ENCODE assay signal across 19 mouse cellular contexts in genomic region chr3:88563442-88563841, GRCm38 (mm10). TPM values are rescaled to one million over a fixed set of nuclear protein-coding genes. Genes with fewer than 3 reads are reported as not detected.
DNase-seq lines count a peak whose midpoint lies in the region; ATAC-seq and TF ChIP-seq lines count a peak whose summit lies in the region.
"Had no signal": no experiment of that assay in that cellular context is flagged by ENCODE, and none has a peak within 500 bp of the region (broad histone marks: within the 10 kb centered on the region; RNA-seq: fewer than 3 reads in every experiment).

No protein-coding gene starts in this region.

- no peaks in the 10 kb centered on the region for H3K9me3 ChIP-seq in kidney, postnatal 0 days (replicated peaks; ENCODE audit: low read length)
- no peaks in the 10 kb centered on the region for H3K9me3 ChIP-seq in midbrain, postnatal 0 days (ENCODE audit: low read length)
- H3K9me3 ChIP-seq in midbrain, embryonic 13.5 days: no peaks in the 10 kb centered on the region
- no peaks in the 10 kb centered on the region for H3K9me3 ChIP-seq in hindbrain, embryonic 10.5 days
- H3K9me3 ChIP-seq in neural tube, embryonic 15.5 days (replicated peaks): no peaks in the 10 kb centered on the region
- H3K9me3 ChIP-seq: embryonic facial prominence, embryonic 12.5 days; liver, embryonic 12.5 days; midbrain, embryonic 12.5 days; neural tube, embryonic 12.5 days had no signal

- no peak overlapping the region for H3K4me2 ChIP-seq in kidney, postnatal 0 days (ENCODE audit: low read length)
- no peak overlapping the region for H3K4me2 ChIP-seq in midbrain, postnatal 0 days (ENCODE audit: low read depth, low read length, poor library complexity, severe bottlenecking)
- H3K4me2 ChIP-seq in midbrain, embryonic 13.5 days (replicated peaks): no peak overlapping the region
- no peak overlapping the region for H3K4me2 ChIP-seq in neural tube, embryonic 15.5 days
- H3K4me2 ChIP-seq: embryonic facial prominence, embryonic 12.5 days; liver, embryonic 12.5 days; midbrain, embryonic 12.5 days; neural tube, embryonic 12.5 days had no signal

- no peak overlapping the region for H3K4me3 ChIP-seq in kidney, postnatal 0 days (replicated peaks; ENCODE audit: low read depth, low read length)
- no peak overlapping the region for H3K4me3 ChIP-seq in midbrain, postnatal 0 days (ENCODE audit: low read depth, low read length)
- no peak overlapping the region for H3K4me3 ChIP-seq in midbrain, embryonic 13.5 days (replicated peaks)
- no peak overlapping the region for H3K4me3 ChIP-seq in hindbrain, embryonic 10.5 days
- H3K4me3 ChIP-seq in neural tube, embryonic 15.5 days (replicated peaks): no peak overlapping the region
- H3K4me3 ChIP-seq: embryonic facial prominence, embryonic 12.5 days; heart, adult 2 months; liver, embryonic 12.5 days; midbrain, embryonic 12.5 days; neural tube, embryonic 12.5 days had no signal

- no peak for TF ChIP-seq CTCF in kidney, postnatal 0 days (IDR thresholded peaks at IDR 0.05; ENCODE audit: low read depth)
- TF ChIP-seq CTCF in midbrain, postnatal 0 days (IDR thresholded peaks at IDR 0.05): no peak

- H3K36me3 ChIP-seq in kidney, postnatal 0 days (ENCODE audit: insufficient read depth, low read length): peaks cover 65% of the 10 kb centered on the region
- H3K36me3 ChIP-seq in midbrain, postnatal 0 days (ENCODE audit: insufficient read depth, low read length): peaks cover 73% of the 10 kb centered on the region
- peaks cover 98% of the 10 kb centered on the region for H3K36me3 ChIP-seq in midbrain, embryonic 13.5 days
- peaks cover 100% of the 10 kb centered on the region for H3K36me3 ChIP-seq in hindbrain, embryonic 10.5 days
- H3K36me3 ChIP-seq in neural tube, embryonic 15.5 days: peaks cover 95% of the 10 kb centered on the region

- WGBS in kidney, postnatal 0 days: 37% methylated on average over 4 of the region's 4 CpGs
- WGBS in midbrain, postnatal 0 days: 49% methylated on average over 4 of the region's 4 CpGs
- 64% methylated on average over 4 of the region's 4 CpGs for WGBS in midbrain, embryonic 13.5 days
- WGBS in hindbrain, embryonic 10.5 days: 76% methylated on average over 4 of the region's 4 CpGs
- 56% methylated on average over 4 of the region's 4 CpGs for WGBS in neural tube, embryonic 15.5 days

- peak; percentile 38; the same call in 1 of the 2 replicates for ATAC-seq in kidney, postnatal 0 days (replicated peaks; ENCODE audit: low FRiP score, low read depth)
- 0 out of 2 replicates have a peak, but pooled peaks have one; percentile 31 for ATAC-seq in midbrain, postnatal 0 days (ENCODE audit: low FRiP score)
- no peak for ATAC-seq in midbrain, embryonic 13.5 days
- ATAC-seq in neural tube, embryonic 15.5 days (ENCODE audit: low FRiP score): no peak
- no peak for ATAC-seq in CD4-positive, CD25-positive, alpha-beta regulatory T cell, adult 4 months
- ATAC-seq: liver, embryonic 12.5 days had no signal

- 0 out of 2 replicates have a peak overlapping the region, but pooled peaks have one; percentile 23 for H3K9ac ChIP-seq in kidney, postnatal 0 days (ENCODE audit: low read depth, low read length)
- H3K9ac ChIP-seq in midbrain, postnatal 0 days (replicated peaks; ENCODE audit: low read length, poor library complexity, severe bottlenecking): no peak overlapping the region
- H3K9ac ChIP-seq in midbrain, embryonic 13.5 days (replicated peaks): no peak overlapping the region
- H3K9ac ChIP-seq in neural tube, embryonic 15.5 days (replicated peaks): no peak overlapping the region
- H3K9ac ChIP-seq: embryonic facial prominence, embryonic 12.5 days; liver, embryonic 12.5 days; midbrain, embryonic 12.5 days; neural tube, embryonic 12.5 days had no signal

- H3K27ac ChIP-seq in kidney, postnatal 0 days: peak overlapping the region; percentile 36
- H3K27ac ChIP-seq in midbrain, postnatal 0 days (ENCODE audit: low read depth, low read length): no peak overlapping the region
- no peak overlapping the region for H3K27ac ChIP-seq in midbrain, embryonic 13.5 days
- H3K27ac ChIP-seq in hindbrain, embryonic 10.5 days: 0 out of 2 replicates have a peak overlapping the region, but pooled peaks have one; percentile 12
- H3K27ac ChIP-seq in neural tube, embryonic 15.5 days (replicated peaks): peak overlapping the region; percentile 28; the same call in 1 of the 2 replicates
- H3K27ac ChIP-seq: embryonic facial prominence, embryonic 12.5 days; heart, adult 2 months; liver, embryonic 12.5 days; midbrain, embryonic 12.5 days; neural tube, embryonic 12.5 days had no signal

- no peaks in the 10 kb centered on the region for H3K27me3 ChIP-seq in kidney, postnatal 0 days (ENCODE audit: insufficient read depth, low read length)
- H3K27me3 ChIP-seq in midbrain, postnatal 0 days (ENCODE audit: insufficient read depth, low read length): no peaks in the 10 kb centered on the region
- no peaks in the 10 kb centered on the region for H3K27me3 ChIP-seq in midbrain, embryonic 13.5 days
- no peaks in the 10 kb centered on the region for H3K27me3 ChIP-seq in hindbrain, embryonic 10.5 days (ENCODE audit: insufficient read depth, poor library complexity, severe bottlenecking)
- no peaks in the 10 kb centered on the region for H3K27me3 ChIP-seq in neural tube, embryonic 15.5 days (replicated peaks)
- H3K27me3 ChIP-seq: embryonic facial prominence, embryonic 12.5 days; liver, embryonic 12.5 days; midbrain, embryonic 12.5 days; neural tube, embryonic 12.5 days had no signal

- no peak for DNase-seq in kidney, postnatal 0 days (ENCODE audit: low spot score)
- DNase-seq in kidney, adult 8-10 months: no peak
- no peak for DNase-seq in midbrain, postnatal 0 days (ENCODE audit: low spot score)
- DNase-seq in hindbrain, embryonic 10.5 days (ENCODE audit: low spot score): no peak
- DNase-seq: cerebellum, adult 11 months; cerebellum, postnatal 36 days; heart, adult 2 months; kidney, adult 9 months; thymus, postnatal 25 days had no signal

- peaks cover 7% of the 10 kb centered on the region; the same call in 1 of the 2 replicates for H3K4me1 ChIP-seq in kidney, postnatal 0 days (replicated peaks; ENCODE audit: insufficient read depth, low read length)
- no peaks in the 10 kb centered on the region for H3K4me1 ChIP-seq in midbrain, postnatal 0 days (ENCODE audit: insufficient read depth, low read length)
- peaks cover 5% of the 10 kb centered on the region for H3K4me1 ChIP-seq in midbrain, embryonic 13.5 days (replicated peaks)
- peaks cover 9% of the 10 kb centered on the region; the same call in 1 of the 2 replicates for H3K4me1 ChIP-seq in hindbrain, embryonic 10.5 days (replicated peaks)
- no peaks in the 10 kb centered on the region for H3K4me1 ChIP-seq in neural tube, embryonic 15.5 days
- H3K4me1 ChIP-seq: embryonic facial prominence, embryonic 12.5 days; neural tube, embryonic 12.5 days had no signal

RNA-seq across cellular contexts. Expression of gene Ubqln4, which starts 9.9 kb away (rescaled TPM):
- 35.1 and 35.9 TPM in 2 replicates for polyA plus RNA-seq in kidney, postnatal 0 days (2015; fragmentation: Nextera tagmentation; extraction: Ambion mirVana)
- 103 and 120 TPM in 2 replicates for total RNA-seq in midbrain, postnatal 0 days (2014; rRNA removed)
- polyA plus RNA-seq in midbrain, postnatal 0 days (2015; fragmentation: Nextera tagmentation; extraction: Ambion mirVana): 29.7 and 30.4 TPM in 2 replicates
- 39.1 and 46.7 TPM in 2 replicates for polyA plus RNA-seq in midbrain, embryonic 13.5 days (2015; fragmentation: Nextera tagmentation; extraction: Ambion mirVana)
- 69.0 and 72.5 TPM in 2 replicates for polyA plus RNA-seq in hindbrain, embryonic 10.5 days (2016; fragmentation: Nextera tagmentation; extraction: Ambion mirVana)
- 39.2 and 40.1 TPM in 2 replicates for polyA plus RNA-seq in neural tube, embryonic 15.5 days (2015; fragmentation: Nextera tagmentation; extraction: Ambion mirVana)
- polyA plus RNA-seq in CD4-positive, CD25-positive, alpha-beta regulatory T cell, adult 4 months (2017; shearing (Covaris generic)): 10 to 100 TPM; 11.9 to 12.0 TPM

RNA-seq across cellular contexts. Expression of gene Lamtor2, which starts 10.6 kb away (rescaled TPM):
- 164 and 173 TPM in 2 replicates for polyA plus RNA-seq in kidney, postnatal 0 days (2015; fragmentation: Nextera tagmentation; extraction: Ambion mirVana)
- total RNA-seq in midbrain, postnatal 0 days (2014; rRNA removed): 46.7 and 66.0 TPM in 2 replicates
- polyA plus RNA-seq in midbrain, postnatal 0 days (2015; fragmentation: Nextera tagmentation; extraction: Ambion mirVana): 187 and 205 TPM in 2 replicates
- polyA plus RNA-seq in midbrain, embryonic 13.5 days (2015; fragmentation: Nextera tagmentation; extraction: Ambion mirVana): 181 and 182 TPM in 2 replicates
- 173 and 180 TPM in 2 replicates for polyA plus RNA-seq in hindbrain, embryonic 10.5 days (2016; fragmentation: Nextera tagmentation; extraction: Ambion mirVana)
- 189 and 193 TPM in 2 replicates for polyA plus RNA-seq in neural tube, embryonic 15.5 days (2015; fragmentation: Nextera tagmentation; extraction: Ambion mirVana)
- 100 to 1,000 TPM; 197 to 234 TPM for polyA plus RNA-seq in CD4-positive, CD25-positive, alpha-beta regulatory T cell, adult 4 months (2017; shearing (Covaris generic))

RNA-seq across cellular contexts. Expression of gene Ssr2, which starts 12.2 kb away (rescaled TPM):
- 294 and 311 TPM in 2 replicates for polyA plus RNA-seq in kidney, postnatal 0 days (2015; fragmentation: Nextera tagmentation; extraction: Ambion mirVana)
- 236 and 250 TPM in 2 replicates for total RNA-seq in midbrain, postnatal 0 days (2014; rRNA removed)
- 196 and 210 TPM in 2 replicates for polyA plus RNA-seq in midbrain, postnatal 0 days (2015; fragmentation: Nextera tagmentation; extraction: Ambion mirVana)
- 142 and 148 TPM in 2 replicates for polyA plus RNA-seq in midbrain, embryonic 13.5 days (2015; fragmentation: Nextera tagmentation; extraction: Ambion mirVana)
- polyA plus RNA-seq in hindbrain, embryonic 10.5 days (2016; fragmentation: Nextera tagmentation; extraction: Ambion mirVana): 207 and 220 TPM in 2 replicates
- polyA plus RNA-seq in neural tube, embryonic 15.5 days (2015; fragmentation: Nextera tagmentation; extraction: Ambion mirVana): 157 and 175 TPM in 2 replicates
- 100 to 1,000 TPM; 160 to 161 TPM for polyA plus RNA-seq in CD4-positive, CD25-positive, alpha-beta regulatory T cell, adult 4 months (2017; shearing (Covaris generic))

RNA-seq across cellular contexts. Expression of gene Rab25, which starts 15.3 kb away (rescaled TPM):
- 27.4 and 28.9 TPM in 2 replicates for polyA plus RNA-seq in kidney, postnatal 0 days (2015; fragmentation: Nextera tagmentation; extraction: Ambion mirVana)
- 0.60 TPM in 1 of 2 replicates, not detected in the other for total RNA-seq in midbrain, postnatal 0 days (2014; rRNA removed)
- polyA plus RNA-seq in midbrain, postnatal 0 days (2015; fragmentation: Nextera tagmentation; extraction: Ambion mirVana): 0.46 TPM in 1 of 2 replicates, not detected in the other
- not detected in 2 replicates for polyA plus RNA-seq in midbrain, embryonic 13.5 days (2015; fragmentation: Nextera tagmentation; extraction: Ambion mirVana)
- 2.1 and 2.9 TPM in 2 replicates for polyA plus RNA-seq in hindbrain, embryonic 10.5 days (2016; fragmentation: Nextera tagmentation; extraction: Ambion mirVana)
- 0.29 and 4.1 TPM in 2 replicates for polyA plus RNA-seq in neural tube, embryonic 15.5 days (2015; fragmentation: Nextera tagmentation; extraction: Ambion mirVana)
- polyA plus RNA-seq in CD4-positive, CD25-positive, alpha-beta regulatory T cell, adult 4 months (2017; shearing (Covaris generic)): not detected
- total RNA-seq: heart, adult 2 months; layer of hippocampus, postnatal 10 days; left cerebral cortex, postnatal 10 days had no signal
- polyA plus RNA-seq: heart, postnatal 0 days had no signal

RNA-seq across cellular contexts. Expression of gene Mex3a, which starts 31.2 kb away (rescaled TPM):
- 12.5 and 13.8 TPM in 2 replicates for polyA plus RNA-seq in kidney, postnatal 0 days (2015; fragmentation: Nextera tagmentation; extraction: Ambion mirVana)
- total RNA-seq in midbrain, postnatal 0 days (2014; rRNA removed): 56.9 and 58.2 TPM in 2 replicates
- 15.4 and 16.1 TPM in 2 replicates for polyA plus RNA-seq in midbrain, postnatal 0 days (2015; fragmentation: Nextera tagmentation; extraction: Ambion mirVana)
- 49.5 and 51.5 TPM in 2 replicates for polyA plus RNA-seq in midbrain, embryonic 13.5 days (2015; fragmentation: Nextera tagmentation; extraction: Ambion mirVana)
- 30.7 and 31.0 TPM in 2 replicates for polyA plus RNA-seq in hindbrain, embryonic 10.5 days (2016; fragmentation: Nextera tagmentation; extraction: Ambion mirVana)
- polyA plus RNA-seq in neural tube, embryonic 15.5 days (2015; fragmentation: Nextera tagmentation; extraction: Ambion mirVana): 18.6 and 19.2 TPM in 2 replicates
- polyA plus RNA-seq in CD4-positive, CD25-positive, alpha-beta regulatory T cell, adult 4 months (2017; shearing (Covaris generic)): 1 to 10 TPM in 1 of 2 experiments, under 1 TPM in 1; 0.60 to 1.5 TPM

Comparison
In these comparisons a context has a peak if more than half of its experiments do, and no peak if none do; other contexts are left out.
1. ATAC-seq: peak in kidney, postnatal 0 days (single experiment) and midbrain, postnatal 0 days (single experiment); none in midbrain, embryonic 13.5 days (single experiment), neural tube, embryonic 15.5 days (single experiment) and CD4-positive, CD25-positive, alpha-beta regulatory T cell, adult 4 months (single experiment).
2. H3K27ac ChIP-seq: peak in kidney, postnatal 0 days (single experiment), hindbrain, embryonic 10.5 days (single experiment) and neural tube, embryonic 15.5 days (single experiment); none in midbrain, postnatal 0 days (single experiment) and midbrain, embryonic 13.5 days (single experiment).